Mouse (Mus musculus) stomach, postnatal 0 days (tissue): ENCODE measurements at regions not wholly inside any gene's neighbourhood (a gene's known extent, or its start where the extent isn't known, plus 50 kb on each side); places are given as distances from the start of the nearest gene placed in this dataset.
A peak's percentile ranks its signal among the peaks of the same experiment; 100 is the strongest.

ENCODE experiments used
- ATAC-seq: fragments of 200-750 bp; cut with Nextera tagmentation; 2 replicates; pipeline ENCODE4 v1.8.0; 2017; ENCODE audit not compliant: low FRiP score, low TSS enrichment
- DNase-seq: peaks from one replicate; pipeline ENCODE4 v3.0.0-alpha.2; 2016; ENCODE audit warnings: low spot score
- H3K27ac ChIP-seq: fragments of 300-500 bp; sonication (generic); replicated peaks from 2 replicates; pipeline ENCODE4 v1.5.1; 2014; ENCODE audit warnings: mild to moderate bottlenecking, control low read depth
- H3K27me3 ChIP-seq: fragments of 300-500 bp; sonication (generic); 2 replicates; pipeline ENCODE4 v1.6.1; 2014; ENCODE audit warnings: low read length; ENCODE audit not compliant: control insufficient read depth, insufficient read depth
- H3K36me3 ChIP-seq: fragments of 300-500 bp; sonication (generic); 2 replicates; pipeline ENCODE4 v1.6.1; 2014; ENCODE audit warnings: low read length, mixed read lengths; ENCODE audit not compliant: control insufficient read depth, insufficient read depth
- H3K4me1 ChIP-seq: fragments of 300-500 bp; sonication (generic); replicated peaks from 2 replicates; pipeline ENCODE4 v1.6.1; 2014; ENCODE audit warnings: antibody characterized with exemption; ENCODE audit not compliant: control insufficient read depth, insufficient read depth
- H3K4me2 ChIP-seq: fragments of 300-500 bp; sonication (generic); replicated peaks from 2 replicates; pipeline ENCODE4 v1.6.1; 2014; ENCODE audit warnings: low read depth, mild to moderate bottlenecking, control low read depth, moderate library complexity
- H3K4me3 ChIP-seq: fragments of 300-500 bp; sonication (generic); 2 replicates; pipeline ENCODE4 v1.5.1; 2014; ENCODE audit warnings: low read depth, low read length, control low read depth
- H3K9ac ChIP-seq: fragments of 300-500 bp; sonication (generic); 2 replicates; pipeline ENCODE4 v1.6.1; 2014; ENCODE audit warnings: mild to moderate bottlenecking, low read length, control low read depth, mixed read lengths
- H3K9me3 ChIP-seq: fragments of 300-500 bp; sonication (generic); 2 replicates; pipeline ENCODE4 v1.6.1; 2016; ENCODE audit warnings: low read length; ENCODE audit not compliant: control insufficient read depth
- CTCF ChIP-seq: IDR thresholded peaks from 2 replicates; pipeline ENCODE4 v1.5.1; 2016; ENCODE audit warnings: antibody characterized with exemption, low read depth, mild to moderate bottlenecking, moderate library complexity
- EP300 ChIP-seq: optimal IDR thresholded peaks from 2 replicates; pipeline ENCODE3; 2016; ENCODE audit warnings: antibody characterized with exemption
- WGBS: fragments of 180-500 bp; shearing (Covaris S2); extraction: QIAGEN DNeasy Blood & Tissue Kit; methylation state at CpG from one replicate; pipeline ENCODE4 v1.1.7; 2014; 5-methylcytosine and 5-hydroxymethylcytosine counted together

DNA sequence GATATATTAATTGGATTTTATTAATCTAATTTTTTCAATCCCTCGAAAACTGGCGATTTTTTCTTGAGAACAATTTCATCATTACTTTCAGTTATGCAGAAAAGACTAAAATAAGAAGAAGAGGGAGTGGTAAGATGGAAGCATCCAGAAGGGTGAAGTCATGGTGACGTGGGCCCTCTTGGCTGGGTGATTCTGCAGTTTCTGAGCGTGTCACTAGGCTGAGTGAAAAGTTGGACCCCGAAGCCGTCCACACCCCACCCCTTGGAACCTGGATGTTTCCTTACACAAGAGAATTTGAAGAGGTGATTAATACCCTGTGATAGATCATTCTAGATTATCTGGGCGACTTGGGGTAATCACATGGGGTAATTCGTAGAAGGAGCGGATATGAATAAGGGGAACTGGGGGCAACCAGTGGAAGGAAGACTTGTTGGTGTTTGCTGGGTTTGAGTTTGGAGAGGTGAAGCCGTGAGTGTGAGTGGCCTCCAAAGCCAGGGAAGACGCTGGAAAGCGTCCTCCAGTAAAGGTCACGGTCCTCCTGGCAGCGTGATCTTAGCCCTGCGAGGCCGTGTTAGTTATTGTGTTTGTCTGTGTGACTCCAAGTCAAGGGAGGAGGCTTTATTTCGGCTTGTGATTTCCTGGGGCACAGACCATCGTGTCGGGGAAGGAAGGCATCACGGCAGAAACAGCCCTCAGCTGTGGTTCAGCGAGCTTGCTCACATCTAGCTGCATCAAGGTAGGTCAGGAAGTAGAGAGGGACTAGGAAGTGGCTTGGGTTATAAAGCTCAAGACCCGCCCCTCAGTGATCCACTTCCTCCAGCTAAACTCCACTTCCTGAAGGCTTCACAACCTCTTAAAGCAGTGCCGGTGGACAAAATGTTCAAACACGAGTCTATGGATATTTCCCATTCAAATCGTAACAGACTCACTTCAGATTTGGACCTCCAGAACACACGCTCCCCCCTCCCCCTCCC, 67.0 kb downstream of the Syf2 start:
- TF ChIP-seq EP300, result no peak
- TF ChIP-seq CTCF, result no peak
- H3K4me1 ChIP-seq, result peaks cover 3% of the 10 kb centered on the region
- no peak overlapping the region for H3K27ac ChIP-seq
- WGBS, result 88% methylated on average over 26 of the region's 26 CpGs
- H3K4me3 ChIP-seq, result no peak overlapping the region
- H3K36me3 ChIP-seq, result no peaks in the 10 kb centered on the region
- ATAC-seq (no peak), DNase-seq (no peak)
- no peak overlapping the region for H3K4me2 ChIP-seq
- H3K9ac ChIP-seq, result no peak overlapping the region
- no peaks in the 10 kb centered on the region for H3K27me3 ChIP-seq
- no peaks in the 10 kb centered on the region for H3K9me3 ChIP-seq

DNA sequence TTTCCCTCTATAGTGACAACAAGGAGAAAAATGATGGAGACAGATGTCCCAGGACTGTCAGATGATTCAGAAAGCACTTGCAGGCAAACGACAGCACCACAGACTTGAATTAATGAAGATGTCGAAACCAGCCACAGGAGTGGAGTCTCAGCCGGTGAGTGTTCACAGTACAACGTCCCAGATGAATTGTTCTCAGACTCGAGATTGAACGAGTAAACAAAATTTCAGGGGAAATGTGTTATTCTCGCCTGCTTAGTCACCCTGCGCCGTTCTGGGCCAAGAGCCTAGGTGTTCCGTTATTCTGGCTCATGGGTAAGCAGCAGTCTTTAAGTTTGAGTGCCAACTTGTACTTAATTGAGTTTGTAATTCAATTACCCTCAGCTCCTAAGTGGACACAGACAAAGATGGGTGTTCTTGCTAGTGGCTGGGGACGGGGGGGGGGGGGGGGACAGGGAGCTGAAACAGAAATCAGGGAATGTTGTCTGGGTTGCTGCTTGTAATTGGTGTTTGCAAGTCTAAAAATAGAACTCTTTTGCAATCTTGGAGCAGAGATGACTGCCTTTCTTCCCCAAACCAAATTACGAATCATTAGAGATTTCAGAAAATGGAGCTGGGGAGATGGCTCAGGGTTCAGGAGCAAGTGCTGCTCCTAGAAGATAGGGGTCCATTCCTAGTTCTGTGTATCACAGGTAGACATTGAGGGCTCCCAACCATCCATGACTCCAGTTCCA, 68.4 kb downstream of the Syf2 start:
- ATAC-seq (no peak; the same call in 1 of the 2 replicates), DNase-seq (no peak)
- no peak for TF ChIP-seq CTCF
- 23% methylated on average over 12 of the region's 12 CpGs for WGBS
- Histone ChIP-seq H3K9me3 (no peaks in the 10 kb centered on the region), H3K27ac (no peak overlapping the region), H3K36me3 (no peaks in the 10 kb centered on the region), H3K27me3 (no peaks in the 10 kb centered on the region), H3K4me3 (no peak overlapping the region), H3K4me1 (peaks cover 3% of the 10 kb centered on the region), H3K4me2 (no peak overlapping the region), H3K9ac (no peak overlapping the region)

GRCm38 (mm10) chr4:135002091-135002925, 71.6 kb downstream of the Syf2 start:
- Histone ChIP-seq H3K4me2 (no peak overlapping the region), H3K27me3 (no peaks in the 10 kb centered on the region), H3K36me3 (no peaks in the 10 kb centered on the region), H3K4me3 (no peak overlapping the region), H3K4me1 (peaks cover 3% of the 10 kb centered on the region; the same call in 1 of the 2 replicates), H3K9ac (no peak overlapping the region), H3K9me3 (no peaks in the 10 kb centered on the region), H3K27ac (no peak overlapping the region)
- 29% methylated on average over 16 of the region's 16 CpGs for WGBS
- DNase-seq (no peak), ATAC-seq (peak; percentile 55; the same call in 1 of the 2 replicates)
- no peak for TF ChIP-seq EP300
- no peak for TF ChIP-seq CTCF

DNA sequence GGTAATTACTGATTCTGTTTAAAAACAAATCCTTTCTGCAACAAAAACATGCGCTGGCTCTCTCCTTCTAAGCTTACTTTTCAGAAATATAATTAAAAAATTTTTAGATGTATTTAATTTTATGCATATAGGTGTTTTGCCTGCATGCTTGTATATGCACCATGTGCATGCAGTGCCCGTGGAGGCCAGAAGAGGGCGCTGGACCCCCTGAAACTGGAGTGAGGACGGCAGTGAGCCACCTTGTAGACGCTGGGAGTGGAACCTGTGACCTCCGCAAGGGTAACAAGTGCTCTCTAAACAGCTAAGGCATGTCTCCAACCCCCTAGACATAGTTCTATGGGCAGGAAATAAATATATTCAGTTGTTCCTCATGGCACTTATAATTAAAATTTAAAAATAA, 80.7 kb downstream of the Syf2 start:
- ATAC-seq, result no peak
- Histone ChIP-seq H3K4me2 (no peak overlapping the region), H3K4me1 (no peaks in the 10 kb centered on the region), H3K9ac (no peak overlapping the region), H3K27me3 (no peaks in the 10 kb centered on the region), H3K4me3 (no peak overlapping the region), H3K36me3 (no peaks in the 10 kb centered on the region), H3K27ac (no peak overlapping the region), H3K9me3 (no peaks in the 10 kb centered on the region)
- TF ChIP-seq EP300 (no peak), CTCF (peak; percentile 32)
- 74% methylated on average over 6 of the region's 6 CpGs for WGBS
- DNase-seq, result no peak

DNA sequence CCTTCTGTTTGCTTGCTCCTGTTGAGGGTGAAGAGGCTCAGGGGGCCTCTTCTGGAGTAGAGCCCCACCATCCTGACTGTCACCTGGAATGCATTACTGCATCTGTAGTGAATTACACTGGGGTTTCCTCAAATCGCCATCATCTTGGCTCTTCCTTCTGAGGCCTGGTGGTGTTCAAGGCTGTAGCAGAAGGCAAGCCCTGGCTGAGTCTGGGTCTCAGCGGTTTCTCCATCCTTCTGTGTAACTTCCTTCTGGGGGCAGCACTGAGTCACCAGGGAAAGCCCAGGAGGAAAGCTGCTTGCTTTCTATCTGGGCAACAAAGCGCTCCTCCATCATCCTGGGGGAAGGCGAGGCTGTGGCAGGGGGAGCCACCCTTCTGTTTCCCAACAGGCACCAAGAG, 82.2 kb downstream of the Syf2 start:
- Histone ChIP-seq H3K36me3 (no peaks in the 10 kb centered on the region), H3K9me3 (no peaks in the 10 kb centered on the region), H3K9ac (no peak overlapping the region), H3K4me1 (no peaks in the 10 kb centered on the region), H3K4me2 (no peak overlapping the region), H3K27ac (no peak overlapping the region), H3K4me3 (no peak overlapping the region), H3K27me3 (no peaks in the 10 kb centered on the region)
- ATAC-seq (no peak), DNase-seq (no peak)
- 82% methylated on average over 4 of the region's 4 CpGs for WGBS
- TF ChIP-seq EP300 (no peak), CTCF (peak; percentile 46)
